Comparison of ENCODE assay signal across 14 mouse cellular contexts in the genomic region with DNA sequence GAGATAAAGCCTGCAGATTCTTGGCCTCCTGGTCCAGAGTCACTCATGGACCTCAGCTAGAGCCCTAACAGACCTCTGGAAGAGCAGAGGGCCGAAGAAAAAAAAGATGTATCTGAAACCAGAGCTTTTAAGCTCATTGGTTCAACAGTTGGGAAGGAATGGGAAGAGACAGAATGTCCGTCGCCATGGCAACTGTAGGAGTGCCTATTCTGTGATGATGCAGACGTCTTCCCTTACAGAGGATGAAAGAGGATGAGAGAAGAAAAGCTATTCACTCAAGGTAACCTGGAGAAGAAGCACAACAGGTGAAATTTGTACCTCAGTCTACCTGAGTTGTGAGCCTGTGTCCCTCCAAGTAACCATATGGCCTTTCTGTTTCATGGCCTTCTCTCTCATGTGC. TPM values are rescaled to one million over a fixed set of nuclear protein-coding genes. Genes with fewer than 3 reads are reported as not detected.
A peak's percentile ranks its signal among the peaks of the same experiment; 100 is the strongest.
DNase-seq lines count a peak whose midpoint lies in the region; ATAC-seq and TF ChIP-seq lines count a peak whose summit lies in the region.
"Had no signal": no experiment of that assay in that cellular context is flagged by ENCODE, and none has a peak within 500 bp of the region (broad histone marks: within the 10 kb centered on the region; RNA-seq: fewer than 3 reads in every experiment).

No protein-coding gene starts in this region.

- intact Hi-C loops in gastrocnemius, adult 2 months (cut with DNase I) = no loop called here

- no peak overlapping the region for H3K4me3 ChIP-seq in gastrocnemius, adult 2 months
- H3K4me3 ChIP-seq: midbrain, embryonic 12.5 days had no signal

- no peak overlapping the region for H3K27ac ChIP-seq in gastrocnemius, adult 2 months
- H3K27ac ChIP-seq: liver, embryonic 14.5 days; midbrain, embryonic 12.5 days had no signal

- no peak for TF ChIP-seq CTCF in gastrocnemius, adult 2 months (IDR thresholded peaks at IDR 0.05)

- DNase-seq in frontal cortex, postnatal 14 days (ENCODE audit: low spot score in 2 of 2) = no peak
- DNase-seq in embryo, embryonic 10.5 days (ENCODE audit: low spot score) = peak; percentile 47
- DNase-seq in layer of hippocampus, postnatal 10 days (ENCODE audit: low spot score in 2 of 2) = peak; percentile 32 to 49
- DNase-seq in right cerebral cortex, adult 2 months (ENCODE audit: low spot score in 2 of 2) = peak; percentile 43 to 60
- no peak for DNase-seq in gastrocnemius, adult 2 months
- DNase-seq in kidney, postnatal 4 days = no peak
- no peak for DNase-seq in gastrocnemius, adult 18-20 months (ENCODE audit: low spot score)
- DNase-seq: cerebellum, postnatal 25 days; gastrocnemius, postnatal 14 days; heart, postnatal 36 days had no signal

- peak; percentile 76 for ATAC-seq in frontal cortex, adult (ENCODE audit: low TSS enrichment)
- ATAC-seq: activated CD4-positive, CD25-positive, alpha-beta regulatory T cell, adult 4 months had no signal

RNA-seq across cellular contexts. Expression of a gene that starts 44.0 kb away (rescaled TPM):
- 10 to 100 TPM; 54.9 to 59.8 TPM for total RNA-seq in layer of hippocampus, postnatal 10 days (2021)
- total RNA-seq in gastrocnemius, adult 2 months (2021) = 10 to 100 TPM; 71.5 to 81.6 TPM
- 10 to 100 TPM; 59.2 to 63.2 TPM for total RNA-seq in gastrocnemius, adult 18-20 months (2021)

Comparison
In these comparisons a context has a peak if more than half of its experiments do, and no peak if none do; other contexts are left out.
1. DNase-seq: peak in embryo, embryonic 10.5 days (single experiment), layer of hippocampus, postnatal 10 days (2 of 2) and right cerebral cortex, adult 2 months (2 of 2); none in frontal cortex, postnatal 14 days (0 of 2), gastrocnemius, adult 2 months (single experiment), kidney, postnatal 4 days (0 of 2) and gastrocnemius, adult 18-20 months (single experiment).